Mouse (Mus musculus) forelimb bud, embryonic 11.5 days (tissue): ENCODE measurements at regions not wholly inside any gene's neighbourhood (a gene's known extent, or its start where the extent isn't known, plus 50 kb on each side); places are given as distances from the start of the nearest gene placed in this dataset.
"Not testable (repeated sequence)": the region's sequence is repeated elsewhere in the genome, so short reads cannot be mapped to it uniquely, and the experiment has no call there.

Source experiments
- DNase-seq: peaks from one replicate; pipeline ENCODE4 v3.0.0-alpha.2; 2012; ENCODE audit warnings: low read depth, low spot score

DNA sequence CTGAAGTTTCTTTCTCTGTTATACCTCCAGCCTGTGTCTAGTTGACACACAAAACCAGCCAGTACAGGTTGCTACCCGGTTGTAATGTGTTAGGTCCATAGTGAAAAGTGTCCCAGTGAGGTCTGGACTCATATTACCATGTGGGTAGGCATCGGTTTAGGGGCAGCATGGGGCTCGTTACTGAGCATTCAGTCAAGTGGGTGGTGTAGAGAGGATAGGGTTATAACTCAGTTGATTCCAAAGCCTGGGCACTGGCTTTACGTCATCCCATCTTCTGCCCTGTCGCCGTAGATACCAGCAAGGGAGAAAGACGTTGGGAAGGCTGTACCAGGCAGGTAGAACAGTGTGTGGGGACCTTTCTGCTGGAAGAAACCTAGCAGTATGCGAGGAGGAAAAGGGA is 129.2 kb upstream of the Slc38a2 start:
- no peak for DNase-seq

DNA sequence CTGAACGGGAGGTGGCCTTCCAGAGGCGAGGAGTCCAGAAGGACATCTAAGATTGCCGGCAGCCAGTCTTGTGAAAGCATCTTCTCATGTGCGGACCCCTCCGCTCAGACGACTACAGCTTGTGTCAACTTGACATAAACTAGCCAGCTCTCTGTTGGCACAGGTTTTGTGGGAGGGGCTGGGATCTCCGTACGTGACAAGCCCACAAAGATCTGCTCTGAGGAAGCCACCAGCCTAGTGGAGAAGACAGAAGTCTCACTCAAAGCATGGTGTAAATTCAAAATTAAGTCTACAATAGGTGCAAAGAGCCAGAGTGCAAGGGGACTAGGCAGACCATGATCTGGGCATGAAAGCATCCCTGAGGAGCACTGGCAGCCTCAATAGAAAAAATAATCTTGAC is 128.4 kb upstream of the Slc38a2 start:
- DNase-seq: no peak

DNA sequence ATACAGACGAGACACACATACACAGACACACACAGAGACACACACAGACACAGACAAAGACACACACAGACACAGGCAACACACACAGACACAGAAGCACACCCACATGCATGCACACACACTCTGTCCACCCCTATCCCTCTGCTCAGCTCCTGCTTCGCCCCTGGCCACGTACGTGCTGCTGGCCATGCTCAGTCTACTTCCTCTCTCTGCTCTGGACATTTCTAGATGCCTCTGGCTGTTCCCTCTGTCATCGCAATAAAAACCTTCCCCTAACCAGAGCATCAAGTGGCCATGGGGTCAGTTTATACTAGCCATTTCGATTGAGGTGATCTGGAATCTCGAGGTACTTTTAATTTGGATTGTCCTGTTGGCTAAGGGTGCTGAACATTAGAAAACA is 118.9 kb upstream of the Slc38a2 start:
- no peak for DNase-seq

DNA sequence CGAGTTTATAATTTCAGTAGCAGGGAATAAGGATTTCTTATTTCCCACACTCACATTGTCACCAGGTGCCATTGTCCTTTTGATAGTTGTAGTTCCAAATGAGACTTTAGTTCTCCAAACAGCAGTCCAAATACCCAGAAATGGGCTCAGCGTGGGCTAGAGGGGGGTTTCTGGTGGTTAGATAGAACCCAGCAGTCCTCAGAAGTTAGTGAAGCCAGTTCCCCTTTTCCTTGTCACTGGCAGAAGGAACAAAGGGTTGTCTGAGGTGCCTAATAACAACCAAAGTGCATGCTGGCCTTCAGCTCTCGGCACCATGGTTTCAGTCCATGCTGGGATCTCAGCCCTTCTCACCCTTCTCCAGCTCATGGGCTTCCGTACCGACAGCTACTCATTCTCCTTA is 118.1 kb upstream of the Slc38a2 start:
- no peak for DNase-seq

DNA sequence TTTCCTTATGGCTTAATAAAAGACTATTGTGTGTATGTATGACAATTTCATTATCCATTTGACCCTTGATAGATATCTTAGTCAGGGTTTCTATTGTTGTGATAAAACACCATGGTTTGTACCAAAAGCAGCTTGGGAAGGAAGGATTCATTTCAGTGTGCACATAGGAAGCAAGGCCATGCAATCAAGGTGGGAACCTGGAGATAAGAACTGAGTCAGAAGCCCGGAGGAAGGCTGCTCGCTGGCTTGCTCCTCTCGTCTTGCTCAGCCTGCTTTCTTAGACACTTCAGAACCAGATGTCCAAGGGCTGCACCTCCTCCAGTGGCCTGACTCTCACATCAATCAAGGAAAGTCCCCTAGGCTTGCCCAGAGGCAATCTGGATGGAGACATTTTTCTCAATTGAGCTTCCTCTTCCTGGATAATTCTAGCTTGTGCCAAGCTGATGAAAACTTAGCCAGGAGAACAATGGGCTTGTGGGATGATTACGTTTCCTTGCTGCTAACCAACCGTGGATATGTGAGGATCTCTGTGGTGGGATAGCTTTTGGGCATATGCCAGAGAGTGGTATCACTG is 117.6 kb upstream of the Slc38a2 start:
- DNase-seq: no peak

DNA sequence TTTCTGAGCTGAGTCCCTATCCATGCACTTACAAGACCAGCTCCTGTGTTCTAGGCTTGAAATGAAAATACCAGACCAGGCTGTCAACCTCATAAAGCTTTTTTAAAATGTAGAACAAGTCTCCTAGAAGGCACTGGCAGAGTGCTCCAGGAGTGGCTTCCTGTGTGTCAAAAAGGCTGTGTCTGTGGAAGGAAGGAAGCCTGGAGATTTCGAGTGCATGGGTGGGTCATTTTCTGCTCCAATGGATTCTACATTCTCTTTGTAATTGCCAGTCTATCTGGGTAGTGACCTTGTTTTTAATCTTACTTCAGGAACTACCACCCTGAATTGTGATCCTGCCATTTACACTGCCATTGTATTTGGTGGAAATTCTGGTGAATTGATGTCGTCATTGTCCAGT is 113.9 kb upstream of the Slc38a2 start:
- no peak for DNase-seq

DNA sequence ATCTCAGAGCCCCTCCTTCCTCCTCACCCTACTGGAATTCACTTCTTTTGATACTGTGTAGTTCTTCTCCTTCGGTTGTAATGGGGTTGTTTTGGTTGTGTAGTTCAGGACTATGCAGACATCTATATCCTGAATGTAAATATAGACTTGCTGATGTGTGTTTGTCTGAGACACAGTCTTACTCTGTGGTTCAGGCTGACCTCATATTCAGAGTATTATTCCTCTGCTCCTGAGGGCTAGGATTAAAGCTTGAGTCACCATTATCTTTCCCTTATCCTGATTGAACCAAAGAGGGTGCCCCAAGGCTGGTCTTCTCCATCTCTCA is 103.2 kb upstream of the Slc38a2 start:
- no peak for DNase-seq

DNA sequence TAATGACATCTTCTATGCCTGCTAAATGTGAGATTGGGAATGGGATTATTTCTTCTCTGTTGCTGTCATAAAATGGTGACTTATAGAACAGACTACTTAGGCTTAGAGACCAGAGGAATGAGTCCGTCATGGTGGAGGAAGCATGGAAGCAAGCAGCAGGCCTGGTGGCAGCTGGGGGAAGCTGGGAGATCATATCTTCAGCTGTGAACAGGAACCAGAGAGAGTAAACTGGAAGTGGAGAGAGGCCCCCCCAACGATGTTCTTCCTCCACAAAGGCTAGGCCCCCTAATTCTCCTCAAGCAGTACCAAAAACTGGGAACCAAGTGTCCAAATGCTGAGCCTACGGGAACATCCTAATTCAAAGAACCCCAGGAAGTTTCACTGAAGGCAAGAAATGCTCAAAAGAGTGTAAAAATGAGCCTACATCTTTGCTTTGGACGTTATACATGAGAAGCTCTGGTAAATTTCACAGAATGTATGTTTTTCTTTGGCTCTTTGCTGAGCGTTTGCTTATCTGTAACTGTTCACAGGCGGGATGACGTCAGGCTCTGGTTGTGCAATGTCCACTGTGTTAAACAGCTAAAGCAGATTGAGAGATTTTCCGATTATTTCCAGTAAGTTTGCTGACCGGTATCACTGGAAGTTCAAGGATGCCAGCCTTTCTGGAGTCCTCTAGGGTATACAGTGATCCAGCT is 102.7 kb upstream of the Slc38a2 start:
- DNase-seq: no peak

DNA sequence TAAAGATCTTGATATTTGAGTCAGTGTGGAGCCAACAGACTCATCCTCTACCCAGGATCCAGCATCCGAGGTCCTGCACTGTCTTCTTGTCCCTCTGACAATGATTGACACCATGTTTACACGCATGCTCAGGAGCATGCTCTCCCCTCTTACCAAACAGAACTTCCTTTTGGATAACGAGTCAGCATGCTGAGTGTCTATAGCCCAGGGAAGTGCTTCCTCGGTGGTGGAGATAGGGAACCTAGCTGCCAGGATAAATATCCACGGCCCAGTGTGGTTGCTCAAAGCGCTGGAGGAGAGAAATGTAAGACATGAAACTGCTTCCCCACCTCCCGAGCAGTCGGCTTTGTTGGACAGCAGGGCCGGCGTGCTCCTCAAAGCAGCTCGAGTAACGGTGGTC is 99.7 kb upstream of the Slc38a2 start:
- DNase-seq: no peak

DNA sequence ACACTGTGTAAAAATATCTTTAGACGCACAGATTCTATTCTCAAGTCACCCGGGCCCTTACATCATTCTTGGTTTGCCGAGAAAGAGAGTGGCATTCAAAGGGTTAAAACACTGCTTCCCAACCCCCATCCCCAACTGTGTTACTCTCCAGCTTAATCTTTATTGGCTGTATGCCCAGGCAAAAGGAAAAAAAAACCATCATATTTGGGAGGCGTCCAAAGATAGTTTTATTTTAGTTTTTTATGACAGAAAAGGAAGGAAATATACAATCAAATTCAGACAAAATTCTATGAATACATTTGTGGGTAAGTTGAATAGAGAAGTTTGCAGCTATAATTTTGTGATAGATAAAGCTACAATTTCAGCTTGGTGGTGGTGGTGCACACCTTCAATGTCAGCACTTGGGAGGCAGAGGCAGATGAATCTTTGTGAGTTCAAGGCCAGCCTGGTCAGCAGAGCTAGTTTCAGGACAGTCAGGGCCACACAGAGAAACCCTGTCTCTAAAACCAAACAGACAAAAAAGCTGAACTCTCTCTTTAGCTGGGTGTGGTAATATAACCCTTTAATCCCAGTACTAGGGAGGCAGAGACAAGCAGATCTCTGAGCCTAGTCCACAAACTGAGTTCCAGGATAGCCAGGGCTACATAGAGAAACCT is 98.2 kb upstream of the Slc38a2 start:
- no peak for DNase-seq

DNA sequence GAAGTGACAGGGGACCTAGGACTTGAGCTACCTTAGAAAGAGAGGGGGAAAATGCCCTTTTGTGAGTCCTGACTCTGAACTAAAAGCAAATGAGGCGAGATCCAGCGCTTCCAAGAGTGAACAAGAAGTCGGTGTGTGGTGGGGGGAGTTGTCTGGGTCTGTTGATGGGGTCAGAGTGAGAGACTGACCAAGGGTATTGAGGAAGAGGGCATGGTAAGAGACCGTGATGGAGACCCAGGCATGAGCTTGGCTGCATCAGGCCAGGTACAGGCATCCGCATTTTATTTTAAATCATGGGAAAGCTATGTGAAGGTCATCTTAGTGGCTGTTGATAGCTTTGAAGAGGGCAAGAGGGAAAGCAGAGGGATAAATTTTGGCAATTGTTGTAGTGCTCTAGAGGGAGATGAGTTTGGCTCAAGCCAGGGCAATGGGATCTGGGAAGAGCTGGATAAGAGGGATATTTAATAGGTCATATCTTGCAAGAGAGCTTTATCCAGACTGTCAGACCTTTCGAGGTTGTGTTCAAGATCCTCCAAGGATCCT is 94.7 kb upstream of the Slc38a2 start:
- no peak for DNase-seq

DNA sequence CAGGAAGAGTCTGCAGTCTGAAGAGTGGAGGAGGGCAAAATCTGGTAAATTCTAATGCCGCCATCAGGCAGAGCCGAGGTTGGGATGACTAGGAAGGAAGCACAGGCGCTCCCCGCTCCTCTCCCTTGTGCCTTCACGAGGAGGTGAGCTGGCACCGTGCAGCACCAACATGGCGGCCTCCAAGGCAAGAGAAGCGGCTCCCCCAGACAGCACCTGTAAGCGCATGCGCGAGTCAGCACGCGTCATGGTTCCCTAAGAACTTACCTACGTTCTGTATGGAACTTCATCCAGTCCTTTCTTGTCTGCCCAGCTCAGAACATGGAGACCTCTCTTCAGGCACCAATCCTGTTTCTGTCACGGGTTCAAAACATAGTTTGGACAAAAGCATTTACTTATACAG is 93.7 kb upstream of the Slc38a2 start:
- DNase-seq: no peak

DNA sequence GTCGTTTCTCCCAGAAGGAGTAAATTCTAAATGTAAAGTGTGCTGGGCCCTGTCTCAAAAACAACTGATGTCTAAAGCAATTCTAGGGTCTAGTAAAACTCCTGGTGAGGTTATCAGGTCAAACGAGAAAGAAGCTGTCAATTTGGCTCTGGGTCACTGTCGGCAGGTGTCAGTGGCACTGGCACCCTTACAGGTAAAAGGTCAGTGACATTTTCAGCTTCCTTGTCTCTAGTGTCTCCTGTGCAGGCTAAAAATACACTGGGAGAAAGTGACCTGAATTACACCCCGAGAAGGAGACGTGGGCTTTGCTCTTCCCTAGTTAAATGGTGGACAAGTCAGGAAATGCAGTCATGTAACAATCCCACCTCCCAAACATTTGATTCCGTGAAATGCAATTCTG is 91.8 kb upstream of the Slc38a2 start:
- no peak for DNase-seq

DNA sequence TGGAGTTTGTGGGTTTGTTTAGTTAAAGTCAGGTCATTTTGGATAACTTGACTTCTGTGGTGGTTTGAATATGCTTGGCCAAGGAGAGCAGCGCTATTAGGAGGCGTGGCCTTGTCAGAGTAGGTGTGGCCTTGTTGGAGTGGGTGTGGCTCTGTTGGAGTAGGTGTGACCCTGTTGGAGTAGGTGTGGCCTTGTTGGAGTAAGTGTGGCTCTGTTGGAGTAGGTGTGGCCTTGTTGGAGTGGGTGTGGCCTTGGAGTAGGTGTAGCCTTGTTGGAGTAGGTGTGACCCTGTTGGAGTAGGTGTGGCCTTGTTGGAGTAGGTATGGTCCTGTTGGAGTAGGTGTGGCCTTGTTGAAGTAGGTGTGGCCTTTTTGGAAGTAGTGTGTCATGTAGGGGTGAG is 88.4 kb upstream of the Slc38a2 start:
- DNase-seq: not testable (repeated sequence)

DNA sequence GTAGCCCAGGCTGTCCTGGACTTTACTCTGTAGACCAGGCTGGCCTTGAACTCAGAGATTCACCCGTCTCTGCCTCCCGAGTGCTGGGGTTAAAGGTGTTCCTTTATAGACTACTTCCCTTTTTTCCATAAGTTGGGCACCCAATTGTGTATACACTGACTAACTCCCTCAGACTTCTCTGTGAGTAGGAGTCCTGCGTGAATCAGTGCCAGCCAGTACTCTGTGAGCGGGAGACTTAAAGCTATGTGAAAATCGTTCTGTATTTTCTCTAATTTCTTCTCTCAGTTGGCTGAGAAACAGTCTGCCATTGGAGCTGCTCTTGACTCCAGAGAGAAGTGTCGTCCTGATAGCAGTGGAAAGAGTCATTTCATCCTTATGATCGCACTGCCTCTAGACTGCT is 85.0 kb upstream of the Slc38a2 start:
- no peak for DNase-seq

DNA sequence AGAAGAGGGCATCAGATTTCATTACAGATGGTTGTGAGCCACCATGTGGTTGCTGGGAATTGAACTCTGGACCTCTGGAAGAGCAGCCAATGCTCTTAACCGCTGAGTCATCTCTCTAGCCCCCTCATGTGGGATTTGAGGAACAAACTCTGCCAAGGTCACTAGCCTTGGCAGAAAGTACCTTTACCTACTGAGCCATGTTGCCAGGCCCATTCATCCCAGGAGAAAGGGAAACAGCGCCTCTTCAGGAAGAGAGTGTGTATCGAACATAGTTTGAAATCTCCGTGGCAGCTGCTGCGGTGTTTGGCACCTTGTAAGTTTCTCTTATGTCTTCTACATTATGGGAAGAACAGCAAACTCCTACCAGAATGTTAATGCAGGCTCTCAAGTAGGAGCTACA is 82.0 kb upstream of the Slc38a2 start:
- DNase-seq: no peak

DNA sequence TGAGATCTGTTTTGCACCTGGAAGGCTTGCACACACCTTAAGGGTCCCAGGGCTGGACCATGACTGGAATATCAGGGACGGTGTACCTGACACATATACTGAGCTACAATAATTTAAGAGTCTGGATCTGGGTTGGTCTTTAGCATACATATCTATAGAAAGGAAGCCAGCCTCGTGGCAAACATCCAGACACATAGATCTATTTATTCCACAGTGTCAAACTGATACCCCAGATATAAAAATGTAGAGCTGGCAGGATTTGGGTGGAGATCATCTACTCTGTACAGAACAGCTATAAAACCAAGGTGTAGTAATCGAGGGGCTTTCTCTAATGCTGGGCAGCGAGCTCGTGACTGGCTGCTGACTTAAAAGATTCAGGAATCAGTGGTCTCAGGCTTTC is 81.1 kb upstream of the Slc38a2 start:
- no peak for DNase-seq

DNA sequence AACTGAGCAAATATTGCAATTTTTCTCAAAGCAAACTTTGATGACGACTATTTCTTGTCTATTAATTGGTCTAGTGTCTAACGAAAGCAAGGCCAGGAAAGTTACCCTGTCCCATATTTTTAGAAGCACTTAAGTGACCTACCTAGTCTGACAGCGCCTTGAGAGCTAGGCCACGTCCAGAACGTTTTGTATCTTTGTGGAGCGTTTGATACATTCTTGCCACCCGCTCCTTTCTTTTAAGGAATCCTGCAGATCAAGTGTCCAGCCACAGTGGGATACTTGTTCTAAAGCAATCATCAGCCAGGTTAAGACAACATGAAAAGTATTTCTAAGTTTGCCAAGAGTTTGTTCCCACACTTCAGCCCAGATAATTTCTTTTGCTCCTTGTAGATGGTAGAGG is 79.8 kb upstream of the Slc38a2 start:
- no peak for DNase-seq

DNA sequence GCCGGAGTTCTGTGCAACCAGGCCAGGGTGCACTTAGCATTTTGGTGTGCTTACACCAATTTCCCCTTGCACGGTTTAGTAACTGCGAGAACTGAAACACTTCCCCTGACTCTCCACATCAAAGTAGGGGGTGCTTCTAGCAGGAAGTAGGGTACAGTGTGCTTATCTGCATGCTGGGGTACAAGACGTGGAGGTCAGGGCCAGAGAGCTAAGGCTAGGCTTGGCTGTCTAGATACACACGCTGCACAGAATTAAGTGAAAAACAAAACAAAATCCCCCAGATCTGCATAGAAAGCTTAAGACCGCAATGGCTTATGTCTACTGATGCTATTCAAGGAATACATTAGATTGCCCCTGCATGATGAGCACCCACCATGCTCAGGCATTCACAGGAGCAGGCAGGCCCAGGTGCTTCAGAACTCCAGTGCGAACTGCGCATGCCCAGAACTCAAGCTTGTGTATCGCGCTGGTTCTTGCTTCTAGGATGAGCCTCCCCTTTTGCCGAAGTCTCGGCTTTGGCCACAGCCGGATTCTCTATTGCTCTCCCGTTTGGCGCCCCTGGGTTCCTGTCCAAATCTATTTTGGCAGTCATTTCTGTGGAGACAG is 78.9 kb upstream of the Slc38a2 start:
- DNase-seq: no peak

DNA sequence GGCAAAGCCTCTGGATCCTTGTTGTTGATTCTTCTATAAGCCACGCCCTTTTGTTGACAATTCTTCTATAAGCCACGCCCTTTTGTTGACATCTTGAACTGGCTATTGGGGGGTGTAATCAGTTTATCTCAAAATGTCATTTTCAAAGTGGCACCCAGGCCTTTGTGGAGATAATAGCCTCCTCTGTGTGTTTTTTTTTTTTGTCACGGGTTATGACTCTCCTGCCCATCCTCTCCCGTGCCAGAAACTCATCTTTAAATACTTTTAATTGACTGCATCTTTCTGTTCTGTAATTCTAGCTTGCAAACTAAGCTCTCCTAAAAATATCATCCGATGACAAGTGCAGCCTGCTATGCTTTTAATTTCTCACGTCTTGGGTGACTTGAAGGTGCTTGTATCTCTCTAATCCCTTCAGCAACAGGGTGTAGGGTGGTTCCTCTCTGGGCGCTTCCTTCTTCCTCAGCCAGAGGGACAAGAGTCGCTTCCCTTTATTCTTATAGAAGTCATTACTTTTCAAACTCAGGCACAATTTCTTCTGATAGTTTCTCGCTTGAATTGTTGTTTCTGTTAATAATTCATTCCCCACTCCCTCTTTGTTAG is 77.0 kb upstream of the Slc38a2 start:
- no peak for DNase-seq

DNA sequence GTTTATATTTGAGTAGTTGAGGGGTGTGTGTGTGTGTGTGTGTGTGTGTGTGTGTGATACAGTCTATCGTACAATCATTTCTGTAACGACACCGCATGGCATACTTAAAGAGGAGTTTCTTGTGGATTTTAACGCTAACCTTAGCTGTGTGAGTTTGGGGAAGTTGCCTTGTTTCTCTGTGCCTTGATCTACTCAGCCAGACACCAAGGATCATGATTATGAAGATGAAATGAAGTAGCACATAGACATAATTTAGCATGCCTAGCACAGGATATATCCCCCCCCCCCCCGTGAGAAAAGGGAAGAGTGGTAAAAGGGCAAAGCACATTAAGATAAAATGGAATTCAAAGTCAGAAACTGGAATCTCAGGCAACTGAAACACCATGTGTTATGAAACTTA is 75.6 kb upstream of the Slc38a2 start:
- no peak for DNase-seq

DNA sequence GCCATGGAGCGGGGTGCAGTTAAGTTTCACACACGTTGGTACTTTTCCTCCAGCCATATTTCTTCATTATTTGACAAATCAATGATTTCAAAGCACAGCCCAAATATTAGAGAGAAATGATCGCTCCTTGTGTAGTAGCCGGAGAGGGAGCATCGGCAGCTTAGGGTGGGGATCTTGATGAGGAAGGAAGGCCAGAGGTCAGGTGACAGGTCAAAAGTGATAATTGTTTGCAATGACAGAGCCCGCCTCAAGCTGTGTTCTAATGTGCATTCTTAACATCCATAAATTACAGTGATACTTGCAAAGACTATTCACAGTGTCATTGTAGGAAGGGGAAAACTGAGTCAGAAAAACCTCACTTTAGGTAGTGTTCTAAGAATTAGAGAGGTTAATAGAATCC is 75.1 kb upstream of the Slc38a2 start:
- no peak for DNase-seq

DNA sequence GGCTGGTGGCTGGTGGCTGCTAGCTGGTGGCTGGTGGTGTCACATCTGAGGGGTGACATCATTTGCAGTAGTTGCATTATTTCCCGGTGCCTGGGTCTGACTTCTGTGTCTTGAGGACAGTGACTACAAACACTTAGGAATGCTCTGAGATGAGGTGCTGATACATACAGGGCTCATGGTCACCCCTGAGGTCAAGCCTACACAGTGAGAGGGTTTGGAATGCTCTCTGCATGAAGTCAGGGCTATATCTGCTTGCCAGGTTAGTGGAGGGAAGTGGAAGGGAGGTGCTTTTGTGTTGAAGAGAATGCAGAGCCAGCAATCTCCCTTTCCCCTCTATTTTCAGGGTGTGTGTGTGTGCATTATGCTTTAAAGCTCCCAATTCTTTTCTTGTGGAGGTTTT is 74.1 kb upstream of the Slc38a2 start:
- DNase-seq: no peak
